In the genomic region with DNA sequence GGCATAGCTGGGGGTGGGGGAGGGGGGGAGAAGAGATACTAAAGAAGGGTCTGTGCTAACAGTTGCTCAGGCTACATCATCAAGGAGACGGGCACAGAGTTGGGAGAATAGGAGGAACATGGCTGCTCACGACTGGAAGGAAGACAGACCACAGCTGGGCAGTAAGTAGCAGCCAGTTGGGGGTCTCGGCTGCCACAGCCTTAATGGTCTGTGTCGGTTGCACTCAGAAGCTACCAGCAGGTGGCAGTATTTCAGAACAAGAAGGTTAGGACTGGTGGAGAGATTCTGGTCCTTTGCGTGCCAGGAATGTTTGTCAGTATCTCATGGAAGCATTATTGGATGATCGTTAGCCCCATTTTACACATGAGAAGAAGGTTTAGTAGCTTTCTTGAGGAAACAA, we compare ENCODE assay signal across 8 mouse cellular contexts.
DNase-seq lines count a peak whose midpoint lies in the region; ATAC-seq and TF ChIP-seq lines count a peak whose summit lies in the region.

No protein-coding gene starts in this region.

- H3K9ac ChIP-seq in forebrain, embryonic 11.5 days (ENCODE audit: low read length) = no peak overlapping the region
- no peak overlapping the region for H3K9ac ChIP-seq in neural tube, embryonic 11.5 days (ENCODE audit: low read length)

- no peak for TF ChIP-seq POLR2A in brain, embryonic 14.5 days (IDR thresholded peaks at IDR 0.05; ENCODE audit: borderline replicate concordance, extremely low read depth, insufficient read depth, insufficient read length, poor library complexity, severe bottlenecking)

- no peaks in the 10 kb centered on the region for H3K9me3 ChIP-seq in forebrain, embryonic 11.5 days (ENCODE audit: control insufficient read depth, low read length)
- no peaks in the 10 kb centered on the region for H3K9me3 ChIP-seq in limb, embryonic 10.5 days (replicated peaks)
- no peaks in the 10 kb centered on the region for H3K9me3 ChIP-seq in neural tube, embryonic 11.5 days (ENCODE audit: control insufficient read depth, low read length)

- TF ChIP-seq CTCF in brain, embryonic 14.5 days (IDR thresholded peaks at IDR 0.05; ENCODE audit: borderline replicate concordance, extremely low read depth, insufficient read depth, insufficient read length) = peak; percentile 82

- no peak overlapping the region for H3K27ac ChIP-seq in forebrain, embryonic 11.5 days (ENCODE audit: low read depth, low read length)
- H3K27ac ChIP-seq in limb, embryonic 10.5 days = no peak overlapping the region
- no peak overlapping the region for H3K27ac ChIP-seq in neural tube, embryonic 11.5 days (ENCODE audit: low read depth, low read length)

- H3K4me3 ChIP-seq in forebrain, embryonic 11.5 days (ENCODE audit: low read depth, low read length) = no peak overlapping the region
- H3K4me3 ChIP-seq in limb, embryonic 10.5 days = no peak overlapping the region
- H3K4me3 ChIP-seq in neural tube, embryonic 11.5 days (ENCODE audit: low read depth, low read length) = no peak overlapping the region

- DNase-seq in right cerebral cortex, adult 18-20 months = peak; percentile 30
- DNase-seq in right cerebral cortex, postnatal 25 days = no peak
- peak; percentile 87 for DNase-seq in brain, embryonic 14.5 days (ENCODE audit: low read depth)
- DNase-seq in forebrain, embryonic 11.5 days (ENCODE audit: low spot score) = peak; percentile 82
- DNase-seq in kidney, adult 8-10 months = peak; percentile 13 to 45
- peak; percentile 78 for DNase-seq in limb, embryonic 10.5 days (ENCODE audit: low spot score)
- peak; percentile 80 for DNase-seq in neural tube, embryonic 11.5 days (ENCODE audit: low spot score)
- DNase-seq in thymus, postnatal 25 days = peak; percentile 27

- no peaks in the 10 kb centered on the region for H3K4me1 ChIP-seq in forebrain, embryonic 11.5 days (replicated peaks; ENCODE audit: control insufficient read depth, insufficient read depth, low read length)
- peaks cover 37% of the 10 kb centered on the region for H3K4me1 ChIP-seq in limb, embryonic 10.5 days
- H3K4me1 ChIP-seq in neural tube, embryonic 11.5 days (ENCODE audit: control insufficient read depth, insufficient read depth, low read length) = no peaks in the 10 kb centered on the region

- no peak overlapping the region for H3K4me2 ChIP-seq in forebrain, embryonic 11.5 days (ENCODE audit: low read depth, low read length, severe bottlenecking)
- no peak overlapping the region for H3K4me2 ChIP-seq in neural tube, embryonic 11.5 days (ENCODE audit: low read depth)

- WGBS in forebrain, embryonic 11.5 days = 14% methylated on average over 6 of the region's 6 CpGs
- WGBS in limb, embryonic 10.5 days = 16% methylated on average over 6 of the region's 6 CpGs
- WGBS in neural tube, embryonic 11.5 days = 16% methylated on average over 6 of the region's 6 CpGs

- H3K27me3 ChIP-seq in forebrain, embryonic 11.5 days (ENCODE audit: control insufficient read depth, insufficient read depth, low read length) = no peaks in the 10 kb centered on the region
- peaks cover 48% of the 10 kb centered on the region for H3K27me3 ChIP-seq in limb, embryonic 10.5 days (ENCODE audit: low read depth, poor library complexity, severe bottlenecking)
- no peaks in the 10 kb centered on the region for H3K27me3 ChIP-seq in neural tube, embryonic 11.5 days (ENCODE audit: control insufficient read depth, insufficient read depth, low read length)

- H3K36me3 ChIP-seq in forebrain, embryonic 11.5 days (ENCODE audit: control insufficient read depth, insufficient read depth, low read length) = no peaks in the 10 kb centered on the region
- H3K36me3 ChIP-seq in limb, embryonic 10.5 days = no peaks in the 10 kb centered on the region
- no peaks in the 10 kb centered on the region for H3K36me3 ChIP-seq in neural tube, embryonic 11.5 days (ENCODE audit: control insufficient read depth, insufficient read depth, low read length)

- ATAC-seq in forebrain, embryonic 11.5 days (replicated peaks; ENCODE audit: low FRiP score) = no peak; the same call in 1 of the 2 replicates
- ATAC-seq in neural tube, embryonic 11.5 days (ENCODE audit: insufficient read depth, low FRiP score, low TSS enrichment) = peak; percentile 69; the same call in 1 of the 2 replicates
